Mouse (Mus musculus): Measurements from ENCODE around the gene Ncor2. TPM values are rescaled to one million over a fixed set of nuclear protein-coding genes. Genes with fewer than 3 reads are reported as not detected.

Ncor2 gene
- polyA plus RNA-seq, 1 experiment: not detected

DNA sequence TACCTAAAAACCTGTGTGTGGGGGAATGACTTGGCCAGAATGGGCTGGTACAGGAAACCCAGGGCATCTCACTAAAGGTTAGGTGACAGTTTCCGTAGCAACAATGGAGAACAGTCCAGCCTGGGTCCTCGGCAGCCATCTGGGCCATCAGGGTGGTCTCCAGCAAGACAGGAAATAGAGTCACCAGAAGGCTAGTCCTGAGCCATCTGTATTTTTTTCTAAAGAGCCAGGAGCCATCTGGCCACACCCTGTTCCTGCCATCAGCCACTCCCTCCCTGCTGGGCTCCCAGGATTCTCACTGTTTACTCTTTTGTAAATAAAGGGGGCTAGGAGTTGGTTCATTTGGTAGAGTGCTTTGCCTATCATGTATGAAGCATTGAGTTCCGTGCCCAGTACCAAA is 16.1 kb upstream of the Ncor2 start:
- no peak overlapping the region for H3K4me3 ChIP-seq (ENCODE audit: insufficient read depth, low read depth, low read length)
- TF ChIP-seq CTCF (IDR thresholded peaks at IDR 0.05; ENCODE audit: insufficient read depth, low read depth, low read length) (no peak), POLR2A (IDR thresholded peaks at IDR 0.05; ENCODE audit: insufficient read depth, low read depth, low read length) (no peak)

DNA sequence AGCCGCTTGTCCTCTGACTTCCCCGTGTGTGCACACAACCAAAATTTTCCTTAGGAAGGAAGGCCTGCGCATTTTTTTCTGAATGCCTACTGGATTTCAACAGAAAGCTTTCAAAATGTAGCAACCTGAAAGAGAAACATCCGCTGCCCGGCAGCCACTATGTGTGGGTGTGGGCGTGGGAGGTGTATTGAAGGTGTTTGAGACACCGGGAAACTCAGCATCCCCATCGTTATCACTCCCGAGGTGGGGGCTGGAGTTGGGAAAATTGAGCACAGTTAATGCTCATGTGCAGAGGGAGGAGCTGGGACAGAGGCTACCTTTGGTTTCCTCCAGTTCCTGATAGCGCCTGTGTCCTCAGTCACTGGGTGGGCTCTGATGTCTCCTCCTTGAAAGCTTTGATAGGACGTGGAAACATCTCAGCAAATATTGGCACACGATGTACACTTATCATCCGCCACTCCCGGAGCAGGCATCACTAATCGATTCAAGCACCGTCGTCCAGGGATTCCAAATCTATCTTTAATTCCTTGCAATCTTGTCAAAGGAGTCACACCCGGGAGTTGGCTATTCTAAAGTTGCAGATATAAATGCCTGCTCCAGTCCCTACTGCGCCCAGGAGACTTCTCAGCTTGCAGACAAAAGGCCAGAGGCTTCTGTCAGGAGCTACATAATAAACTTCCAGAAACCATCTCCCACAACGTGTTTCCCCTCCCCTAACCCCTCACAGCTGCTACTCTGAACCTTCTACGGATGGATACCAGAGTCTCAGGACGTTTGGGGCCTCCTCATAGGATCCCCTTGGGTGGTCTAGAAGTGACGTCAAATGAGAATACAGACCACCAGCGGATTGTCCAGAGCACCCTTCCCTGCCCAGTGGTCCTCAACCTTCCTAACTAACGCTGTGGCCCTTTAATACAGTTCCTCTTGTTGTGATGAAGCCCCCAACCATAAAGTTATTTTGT is 14.7 kb upstream of the Ncor2 start:
- TF ChIP-seq POLR2A (IDR thresholded peaks at IDR 0.05; ENCODE audit: insufficient read depth, low read depth, low read length) (no peak), CTCF (IDR thresholded peaks at IDR 0.05; ENCODE audit: insufficient read depth, low read depth, low read length) (no peak)
- Histone ChIP-seq H3K4me1 (ENCODE audit: control insufficient read depth, insufficient read depth, low read length) (peaks cover 18% of the 10 kb centered on the region), H3K4me3 (ENCODE audit: insufficient read depth, low read depth, low read length) (no peak overlapping the region), H3K27ac (ENCODE audit: insufficient read depth, low read depth, low read length) (no peak overlapping the region)
- 80% methylated on average over 25 of the region's 25 CpGs for WGBS

More for the DNA sequence above, 16.1 kb upstream of the Ncor2 start:
- Histone ChIP-seq H3K4me1 (ENCODE audit: control insufficient read depth, insufficient read depth, low read length) (peaks cover 10% of the 10 kb centered on the region; the same call in 1 of the 2 replicates), H3K27ac (ENCODE audit: insufficient read depth, low read depth, low read length) (no peak overlapping the region)
- WGBS: 79% methylated on average over 3 of the region's 3 CpGs

DNA sequence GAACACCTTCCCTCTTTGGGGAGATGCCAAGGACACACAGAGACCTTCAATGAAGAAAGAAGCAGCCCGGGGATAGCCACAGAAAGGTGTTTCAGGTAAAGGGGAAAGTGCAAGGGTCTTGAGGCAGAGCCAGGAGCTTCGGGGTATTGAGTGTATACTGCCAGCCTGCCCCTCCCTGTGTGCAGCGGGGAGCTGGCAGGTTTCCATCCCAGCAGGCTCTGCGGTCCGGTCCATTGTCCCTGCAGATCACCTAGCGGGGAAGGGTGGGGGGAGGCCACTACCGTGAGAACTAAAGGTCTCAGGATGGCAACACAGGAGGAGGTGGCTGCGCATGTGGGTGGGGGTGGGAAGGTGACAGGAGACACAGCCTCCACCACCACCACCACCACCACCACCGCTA is 12.6 kb upstream of the Ncor2 start:
- TF ChIP-seq CTCF (IDR thresholded peaks at IDR 0.05; ENCODE audit: insufficient read depth, low read depth, low read length) (no peak), POLR2A (IDR thresholded peaks at IDR 0.05; ENCODE audit: insufficient read depth, low read depth, low read length) (no peak)
- Histone ChIP-seq H3K27ac (ENCODE audit: insufficient read depth, low read depth, low read length) (no peak overlapping the region), H3K4me3 (ENCODE audit: insufficient read depth, low read depth, low read length) (no peak overlapping the region), H3K4me1 (ENCODE audit: control insufficient read depth, insufficient read depth, low read length) (peaks cover 20% of the 10 kb centered on the region)
- WGBS: 40% methylated on average over 9 of the region's 9 CpGs

DNA sequence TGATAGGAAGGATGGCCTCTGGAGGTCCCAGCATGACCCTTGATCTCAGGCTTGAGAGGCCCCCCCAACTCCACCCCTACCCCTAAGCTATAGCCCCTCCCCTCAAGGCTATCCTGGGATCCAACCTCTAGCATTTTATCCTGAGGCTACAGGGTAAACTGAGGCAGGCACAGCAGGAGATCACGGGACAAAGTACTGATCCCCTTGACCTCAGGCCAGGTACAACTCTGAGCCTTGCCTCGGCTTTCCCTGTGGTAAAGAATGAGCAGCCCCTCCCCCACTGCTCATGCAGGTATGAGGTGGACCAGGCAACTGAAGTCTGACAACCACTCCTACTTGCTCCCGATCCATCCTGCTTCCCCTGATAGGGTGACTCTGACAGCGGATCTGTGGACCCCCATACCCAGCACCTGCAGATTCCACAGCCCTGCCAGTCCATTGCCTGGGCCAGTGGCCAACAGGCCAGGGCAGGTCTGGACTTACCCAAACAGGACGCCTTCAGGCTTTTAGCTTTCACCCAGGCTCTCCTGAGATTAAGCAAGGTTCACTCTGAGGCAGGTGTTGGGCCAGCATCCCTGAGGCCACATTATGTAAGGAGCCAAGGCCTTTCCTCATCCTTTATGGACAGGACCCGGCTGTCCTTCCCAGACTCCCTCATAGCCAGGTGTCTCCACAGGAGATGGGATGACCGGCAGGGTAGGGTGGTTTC is 11.2 kb upstream of the Ncor2 start:
- TF ChIP-seq POLR2A (IDR thresholded peaks at IDR 0.05; ENCODE audit: insufficient read depth, low read depth, low read length) (no peak), CTCF (IDR thresholded peaks at IDR 0.05; ENCODE audit: insufficient read depth, low read depth, low read length) (no peak)
- Histone ChIP-seq H3K4me1 (ENCODE audit: control insufficient read depth, insufficient read depth, low read length) (peaks cover 16% of the 10 kb centered on the region), H3K4me3 (ENCODE audit: insufficient read depth, low read depth, low read length) (no peak overlapping the region), H3K27ac (ENCODE audit: insufficient read depth, low read depth, low read length) (no peak overlapping the region)
- WGBS: 90% methylated on average over 7 of the region's 7 CpGs

DNA sequence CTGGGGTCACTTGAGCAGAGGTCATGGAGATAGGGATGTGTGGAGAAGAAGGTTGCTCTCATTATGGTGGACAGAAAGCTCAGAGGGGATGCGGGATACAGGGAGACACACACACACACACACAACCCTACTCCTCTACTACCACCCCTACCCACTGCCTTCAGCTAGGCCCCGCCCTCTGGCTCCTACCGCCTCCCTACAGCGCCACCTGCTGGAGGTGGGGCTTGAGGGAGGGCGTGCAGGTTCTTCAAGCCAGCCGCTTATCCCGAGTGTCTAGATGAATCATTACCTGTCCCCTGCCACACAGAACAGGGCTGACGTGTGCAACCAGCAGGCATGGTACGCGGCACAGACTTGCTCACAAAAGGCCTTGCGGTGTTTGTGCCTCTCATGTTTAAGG is 10.6 kb upstream of the Ncor2 start:
- Histone ChIP-seq H3K4me1 (ENCODE audit: control insufficient read depth, insufficient read depth, low read length) (peaks cover 17% of the 10 kb centered on the region), H3K4me3 (ENCODE audit: insufficient read depth, low read depth, low read length) (no peak overlapping the region), H3K27ac (ENCODE audit: insufficient read depth, low read depth, low read length) (no peak overlapping the region)
- TF ChIP-seq POLR2A (IDR thresholded peaks at IDR 0.05; ENCODE audit: insufficient read depth, low read depth, low read length) (no peak), CTCF (IDR thresholded peaks at IDR 0.05; ENCODE audit: insufficient read depth, low read depth, low read length) (peak; percentile 85)
- 48% methylated on average over 11 of the region's 11 CpGs for WGBS

DNA sequence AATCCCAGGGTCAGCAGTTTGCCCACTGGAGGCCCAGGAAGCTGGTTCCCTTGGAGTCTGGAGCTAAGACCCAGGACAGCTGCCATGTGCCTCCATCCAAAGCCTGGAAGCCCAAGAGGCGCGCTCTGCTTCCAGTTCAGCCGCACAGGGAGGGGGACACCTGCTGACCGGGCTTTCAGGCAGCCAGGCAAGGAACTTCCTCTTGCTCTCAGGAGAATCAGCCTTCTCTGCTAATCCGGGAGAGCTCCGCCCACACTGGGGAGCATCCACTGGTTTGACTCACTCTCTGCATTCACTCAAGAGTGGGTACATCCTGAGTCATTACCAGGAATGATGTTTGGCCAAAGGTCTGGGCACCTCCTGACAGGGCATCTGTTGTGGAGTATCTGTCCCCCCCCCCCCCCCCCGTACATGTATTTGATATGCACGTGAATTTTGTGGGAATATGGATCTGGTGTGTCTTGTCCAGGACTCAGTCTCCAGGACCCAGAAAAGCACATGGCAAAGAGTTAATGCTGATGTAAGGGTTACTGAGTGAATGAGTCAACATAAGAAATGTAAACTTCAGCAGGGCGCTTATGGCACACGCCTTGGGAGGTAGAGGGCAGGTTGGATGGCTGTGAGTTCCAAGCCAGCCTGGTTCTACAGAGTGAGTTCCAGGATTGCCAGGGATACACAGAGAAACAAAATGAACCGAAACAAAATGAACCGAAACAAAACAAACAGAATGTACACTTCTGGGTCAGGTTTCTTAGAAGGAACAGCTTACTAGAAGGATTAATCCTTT is 10.0 kb upstream of the Ncor2 start:
- TF ChIP-seq POLR2A (IDR thresholded peaks at IDR 0.05; ENCODE audit: insufficient read depth, low read depth, low read length) (no peak), CTCF (IDR thresholded peaks at IDR 0.05; ENCODE audit: insufficient read depth, low read depth, low read length) (no peak)
- no peak overlapping the region for H3K4me3 ChIP-seq (ENCODE audit: insufficient read depth, low read depth, low read length)
- peak overlapping the region; percentile 60; the same call in 1 of the 2 replicates for H3K27ac ChIP-seq (ENCODE audit: insufficient read depth, low read depth, low read length)
- H3K4me1 ChIP-seq (ENCODE audit: control insufficient read depth, insufficient read depth, low read length): peaks cover 21% of the 10 kb centered on the region
- WGBS: 29% methylated on average over 12 of the region's 12 CpGs

DNA sequence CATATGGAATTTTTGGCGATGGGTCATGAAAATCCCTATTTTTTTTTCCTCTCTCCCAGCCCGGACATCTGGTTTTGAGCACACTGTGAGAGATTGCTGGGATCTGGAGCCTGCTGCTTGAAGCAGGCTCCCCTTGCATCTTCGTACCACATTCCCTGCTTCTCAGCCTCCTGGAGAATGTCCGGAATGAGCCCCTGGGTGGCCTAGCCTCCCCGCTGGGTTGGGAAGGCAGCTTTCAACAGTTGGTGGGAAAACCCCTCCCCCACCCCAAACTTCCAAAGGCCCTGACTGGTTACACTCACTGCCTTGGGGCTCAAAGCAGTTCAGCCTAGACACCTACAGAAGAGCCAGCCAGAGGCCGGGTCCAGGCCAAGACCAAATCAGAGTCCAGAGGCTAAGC is 5.8 kb upstream of the Ncor2 start:
- H3K4me3 ChIP-seq (ENCODE audit: insufficient read depth, low read depth, low read length): no peak overlapping the region
- 71% methylated on average over 6 of the region's 6 CpGs for WGBS
- TF ChIP-seq POLR2A (IDR thresholded peaks at IDR 0.05; ENCODE audit: insufficient read depth, low read depth, low read length) (no peak), CTCF (IDR thresholded peaks at IDR 0.05; ENCODE audit: insufficient read depth, low read depth, low read length) (no peak)
- H3K27ac ChIP-seq (ENCODE audit: insufficient read depth, low read depth, low read length): no peak overlapping the region
- H3K4me1 ChIP-seq (ENCODE audit: control insufficient read depth, insufficient read depth, low read length): peaks cover 27% of the 10 kb centered on the region

DNA sequence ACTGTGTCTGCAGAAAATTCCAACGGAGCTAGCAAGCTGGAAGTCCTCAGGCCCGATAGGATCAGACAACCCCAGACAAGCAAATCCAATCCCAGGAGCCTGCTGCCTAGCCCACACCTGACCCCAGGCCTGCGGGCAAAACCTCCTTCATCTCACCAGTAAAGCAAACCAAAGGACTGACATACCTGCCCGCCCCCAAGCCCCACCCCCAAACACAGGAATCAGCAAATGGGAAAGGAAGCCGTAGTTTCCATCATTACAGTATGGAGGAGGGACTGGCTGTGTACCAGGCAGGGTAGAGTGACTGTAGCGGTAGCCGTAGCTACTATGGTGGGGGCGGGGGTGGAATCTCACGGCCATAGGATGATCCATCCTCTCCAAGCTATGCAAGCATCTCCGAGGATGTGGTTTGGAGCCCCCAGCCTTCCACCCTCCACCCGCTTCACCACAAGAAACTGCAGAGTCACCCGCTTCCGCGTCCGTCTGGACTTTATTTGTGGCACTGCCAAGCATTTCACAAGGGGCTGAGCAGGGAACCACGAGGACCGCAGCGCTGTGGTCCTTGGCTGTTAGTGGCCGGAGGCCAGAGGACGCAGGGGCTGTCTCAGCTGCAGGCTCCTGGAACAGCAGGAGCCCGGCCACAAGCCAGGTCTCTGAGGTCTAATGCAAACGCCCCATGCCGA is 4.4 kb upstream of the Ncor2 start:
- TF ChIP-seq CTCF (IDR thresholded peaks at IDR 0.05; ENCODE audit: insufficient read depth, low read depth, low read length): no peak
- TF ChIP-seq POLR2A (IDR thresholded peaks at IDR 0.05; ENCODE audit: insufficient read depth, low read depth, low read length): no peak
- H3K4me1 ChIP-seq (ENCODE audit: control insufficient read depth, insufficient read depth, low read length): peaks cover 26% of the 10 kb centered on the region
- no peak overlapping the region for H3K27ac ChIP-seq (ENCODE audit: insufficient read depth, low read depth, low read length)
- 37% methylated on average over 23 of the region's 23 CpGs for WGBS
- H3K4me3 ChIP-seq (ENCODE audit: insufficient read depth, low read depth, low read length): no peak overlapping the region
